Mouse (Mus musculus) forebrain, postnatal 0 days (tissue): Measurements from ENCODE around the gene Noxo1. TPM values are rescaled to one million over a fixed set of nuclear protein-coding genes. Genes with fewer than 3 reads are reported as not detected.

Source experiments
- ATAC-seq: fragments of 200-750 bp; cut with Nextera tagmentation; 2 replicates; pipeline ENCODE4 v1.8.0; 2017; ENCODE audit warnings: mild to moderate bottlenecking, moderate library complexity
- DNase-seq: peaks from one replicate; pipeline ENCODE4 v3.0.0-alpha.2; 2015
- H3K27ac ChIP-seq: fragments of 300-500 bp; sonication (generic); 2 replicates; pipeline ENCODE4 v1.5.1; 2014; ENCODE audit warnings: low read depth, mild to moderate bottlenecking, antibody characterized with exemption, low read length, moderate library complexity, mixed read lengths
- H3K27me3 ChIP-seq: fragments of 300-500 bp; sonication (generic); 2 replicates; pipeline ENCODE4 v1.6.1; 2014; ENCODE audit warnings: mild to moderate bottlenecking, low read length, mixed read lengths; ENCODE audit not compliant: insufficient read depth
- H3K36me3 ChIP-seq: fragments of 300-500 bp; sonication (generic); 2 replicates; pipeline ENCODE4 v1.6.1; 2014; ENCODE audit warnings: mild to moderate bottlenecking, moderate library complexity; ENCODE audit not compliant: insufficient read depth
- H3K4me1 ChIP-seq: fragments of 300-500 bp; sonication (generic); 2 replicates; pipeline ENCODE4 v1.6.1; 2014; ENCODE audit warnings: antibody characterized with exemption; ENCODE audit not compliant: insufficient read depth
- H3K4me2 ChIP-seq: fragments of 300-500 bp; sonication (generic); 2 replicates; pipeline ENCODE4 v1.6.1; 2014; ENCODE audit warnings: low read depth, mild to moderate bottlenecking, moderate library complexity
- H3K4me3 ChIP-seq: fragments of 300-500 bp; sonication (generic); 2 replicates; pipeline ENCODE4 v1.5.1; 2014; ENCODE audit warnings: low read depth, low read length, mixed read lengths
- H3K9ac ChIP-seq: fragments of 300-500 bp; sonication (generic); 2 replicates; pipeline ENCODE4 v1.6.1; 2014; ENCODE audit warnings: mild to moderate bottlenecking
- H3K9me3 ChIP-seq: fragments of 300-500 bp; sonication (generic); 2 replicates; pipeline ENCODE4 v1.6.1; 2016; ENCODE audit warnings: low read length
- CTCF ChIP-seq: sonication (generic); IDR thresholded peaks from 2 replicates; pipeline ENCODE4 v1.5.1; 2016; ENCODE audit warnings: antibody characterized with exemption, control low read depth, low read depth
- WGBS: fragments of 180-500 bp; shearing (Covaris S2); extraction: QIAGEN DNeasy Blood & Tissue Kit; methylation state at CpG from one replicate; pipeline ENCODE4 v1.1.7; 2014; 5-methylcytosine and 5-hydroxymethylcytosine counted together
- polyA plus RNA-seq: library from polyadenylated mRNA; unstranded; fragments of >200 nt; fragmentation: Nextera tagmentation; extraction: Ambion mirVana; gene quantifications from 2 replicates; pipeline ENCODE4 v1.2.1, GENCODE M21; 2015
- total RNA-seq: library from RNA; depleted of rRNA; stranded (reverse); fragments of >200 nt; gene quantifications from 2 replicates; pipeline ENCODE4 v1.2.3, GENCODE M21; 2014; rRNA removed

The Noxo1 gene
- 3.8 and 4.5 TPM in 2 replicates for total RNA-seq
- 1.4 and 2.5 TPM in 2 replicates for polyA plus RNA-seq

DNA sequence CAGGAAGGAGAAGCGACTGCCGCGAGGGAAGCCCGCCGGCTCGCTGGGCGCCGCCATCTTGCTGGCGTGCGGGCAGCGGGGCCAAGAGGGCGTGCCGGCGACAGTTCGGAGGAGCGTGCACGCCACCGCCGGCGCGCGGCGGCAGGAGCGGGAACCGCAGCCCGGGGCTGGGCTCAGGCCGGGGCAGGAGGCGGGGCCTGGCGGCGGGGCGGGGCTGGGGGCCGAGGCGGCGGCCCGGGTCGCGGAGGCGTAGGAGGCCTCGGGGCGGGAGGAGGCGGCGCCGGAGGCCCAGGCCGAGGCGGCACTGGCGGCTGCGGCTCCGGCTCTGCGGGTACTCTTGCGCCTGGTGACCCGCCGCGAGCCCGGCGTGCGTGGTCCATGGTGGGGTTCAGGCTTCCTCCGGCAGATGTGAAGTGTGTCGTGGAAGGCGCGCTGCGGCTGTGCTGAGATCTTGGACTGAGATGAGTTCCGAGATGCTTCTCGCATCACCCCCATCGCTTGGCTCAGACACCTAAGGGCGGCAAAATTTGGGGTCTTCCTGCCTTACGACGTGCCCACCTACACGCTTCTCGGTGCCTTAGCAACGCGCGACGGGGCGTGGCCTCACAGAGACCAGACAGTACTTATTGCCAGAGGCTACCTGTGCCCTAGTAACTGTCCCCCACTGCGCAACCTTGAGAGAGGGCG is at the start of gene Noxo1, which contains the start of gene Gfer:
Gene Noxo1 (plus strand): TSS at position 224 of the 687 bp plus-strand sequence.
Gene Gfer (minus strand): TSS at position 146 of the 687 bp plus-strand sequence.
- H3K9me3 ChIP-seq, result no peaks in the 10 kb centered on the region
- peak; percentile 87 for DNase-seq
- peak within 1 kb of the TSS; percentile 90 for H3K27ac ChIP-seq
- peak; percentile 48 for TF ChIP-seq CTCF
- ATAC-seq, result peak; percentile 96
- peak within 1 kb of the TSS; percentile 83 for H3K4me2 ChIP-seq
- H3K4me3 ChIP-seq, result peak within 1 kb of the TSS; percentile 76
- H3K27me3 ChIP-seq, result no peaks in the 10 kb centered on the region
- H3K9ac ChIP-seq, result peak within 1 kb of the TSS; percentile 79
- peaks cover 26% of the 10 kb centered on the region for H3K36me3 ChIP-seq
- peaks cover 11% of the 10 kb centered on the region; the same call in 1 of the 2 replicates for H3K4me1 ChIP-seq
- under 1% methylated on average over 63 of the region's 76 CpGs for whole genome bisulfite sequencing

- Histone ChIP-seq H3K9me3 (no peaks in the 10 kb centered on the region), H3K36me3 (no peaks in the 10 kb centered on the region), H3K27ac (no peak overlapping the region), H3K4me1 (peaks cover 4% of the 10 kb centered on the region; the same call in 1 of the 2 replicates), H3K4me3 (no peak overlapping the region), H3K9ac (no peak overlapping the region), H3K27me3 (no peaks in the 10 kb centered on the region), H3K4me2 (no peak overlapping the region)
- no peak for TF ChIP-seq CTCF
- 81% methylated on average over 4 of the region's 4 CpGs for WGBS
- DNase-seq, result no peak
- ATAC-seq, result no peak
Observed at GRCm38 (mm10) chr17:24646381-24646780, 49.7 kb upstream of the Noxo1 start.

GRCm38 (mm10) chr17:24647493-24647892 is 48.5 kb upstream of the Noxo1 start:
- 77% methylated on average over 11 of the region's 11 CpGs for WGBS
- Histone ChIP-seq H3K9me3 (no peaks in the 10 kb centered on the region), H3K4me1 (peaks cover 4% of the 10 kb centered on the region; the same call in 1 of the 2 replicates), H3K4me3 (no peak overlapping the region), H3K27ac (no peak overlapping the region), H3K9ac (no peak overlapping the region), H3K4me2 (no peak overlapping the region), H3K27me3 (no peaks in the 10 kb centered on the region), H3K36me3 (no peaks in the 10 kb centered on the region)
- ATAC-seq (no peak), DNase-seq (no peak)
- TF ChIP-seq CTCF, result no peak

DNA sequence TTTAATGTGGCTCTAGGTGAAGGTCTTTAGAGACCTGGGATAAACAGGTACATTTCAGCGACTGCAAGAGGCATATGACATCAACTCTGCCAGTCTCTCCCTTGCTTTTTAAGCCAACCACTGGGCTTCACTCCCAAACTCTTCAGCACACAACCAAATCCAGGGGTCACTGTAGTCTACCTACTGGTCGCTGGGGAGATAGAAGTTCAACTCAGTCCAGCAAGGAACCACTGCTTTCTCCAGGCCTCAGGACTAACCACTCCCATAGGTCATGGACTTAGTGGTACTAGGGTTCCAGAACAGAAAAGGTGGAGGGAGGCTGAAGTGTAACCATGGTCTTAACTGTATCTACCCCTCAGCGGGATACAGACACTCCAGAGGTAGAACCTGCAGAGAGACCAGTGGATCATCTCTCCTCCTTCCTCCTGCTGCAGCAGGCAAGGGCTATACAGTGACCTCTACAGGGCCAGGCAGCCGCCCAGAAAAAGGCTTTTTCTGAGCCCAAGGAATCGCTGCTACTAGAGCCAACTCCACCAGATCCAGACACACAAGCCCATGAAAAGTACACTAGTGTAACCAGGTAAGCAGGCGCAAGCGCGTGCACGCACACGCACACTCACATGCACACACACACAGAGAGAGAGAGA is 47.2 kb upstream of the Noxo1 start:
- Histone ChIP-seq H3K4me3 (peak overlapping the region; percentile 70), H3K27me3 (no peaks in the 10 kb centered on the region), H3K9ac (no peak overlapping the region), H3K4me1 (peaks cover 4% of the 10 kb centered on the region; the same call in 1 of the 2 replicates), H3K36me3 (no peaks in the 10 kb centered on the region), H3K9me3 (no peaks in the 10 kb centered on the region), H3K4me2 (peak overlapping the region; percentile 99), H3K27ac (no peak overlapping the region)
- WGBS, result 73% methylated on average over 10 of the region's 10 CpGs
- TF ChIP-seq CTCF, result peak; percentile 13; the same call in 1 of the 2 replicates
- no peak for DNase-seq
- ATAC-seq, result no peak

- ATAC-seq (peak; percentile 58), DNase-seq (peak; percentile 27)
- no peak for TF ChIP-seq CTCF
- Histone ChIP-seq H3K27ac (peak overlapping the region; percentile 57; the same call in 1 of the 2 replicates), H3K4me2 (peak overlapping the region; percentile 99), H3K36me3 (no peaks in the 10 kb centered on the region), H3K9ac (peak overlapping the region; percentile 76), H3K4me1 (peaks cover 4% of the 10 kb centered on the region; the same call in 1 of the 2 replicates), H3K4me3 (peak overlapping the region; percentile 70), H3K9me3 (no peaks in the 10 kb centered on the region), H3K27me3 (no peaks in the 10 kb centered on the region)
- WGBS, result 2% methylated on average over 35 of the region's 35 CpGs
Observed at GRCm38 (mm10) chr17:24649581-24650069, 46.4 kb upstream of the Noxo1 start.

DNA sequence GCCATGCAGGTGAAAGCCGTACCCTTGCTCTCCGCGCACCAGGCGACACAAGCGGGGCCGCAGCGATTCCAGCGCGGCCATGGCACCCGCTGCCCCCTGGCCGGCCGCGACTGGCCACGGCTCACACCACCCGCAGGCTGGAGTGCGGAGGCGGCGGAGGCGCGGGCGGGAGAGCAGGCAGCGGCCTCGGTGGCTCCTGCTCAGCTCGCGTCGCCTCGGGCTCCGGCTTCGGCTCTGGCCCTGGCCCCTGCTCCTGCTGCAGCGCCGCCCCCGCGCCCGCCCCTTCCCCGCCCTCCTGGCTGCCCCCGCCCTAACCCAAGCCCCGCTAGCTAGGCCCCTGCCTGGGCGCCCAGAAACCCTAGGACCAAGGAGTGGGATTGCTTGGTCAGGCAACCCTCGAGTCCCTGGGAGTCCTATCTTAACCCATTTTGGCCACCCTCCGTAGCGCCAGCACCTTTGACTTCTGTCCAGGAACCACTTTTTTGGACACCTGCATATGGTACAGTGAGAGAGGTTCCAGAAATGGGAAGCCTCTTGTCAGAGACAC is 45.9 kb upstream of the Noxo1 start, which contains the start of gene Slc9a3r2:
Gene Slc9a3r2 (minus strand): TSS at position 258 of the 547 bp plus-strand sequence.
- peak within 1 kb of the TSS; percentile 99 for H3K4me2 ChIP-seq
- DNase-seq (peak; percentile 44), ATAC-seq (peak; percentile 74)
- H3K36me3 ChIP-seq, result no peaks in the 10 kb centered on the region
- WGBS, result 3% methylated on average over 34 of the region's 41 CpGs
- H3K4me1 ChIP-seq, result peaks cover 4% of the 10 kb centered on the region; the same call in 1 of the 2 replicates
- TF ChIP-seq CTCF, result no peak
- peak within 1 kb of the TSS; percentile 70 for H3K4me3 ChIP-seq
- H3K27ac ChIP-seq, result peak within 1 kb of the TSS; percentile 57; the same call in 1 of the 2 replicates
- H3K9ac ChIP-seq, result peak within 1 kb of the TSS; percentile 76
- no peaks in the 10 kb centered on the region; the same call in 1 of the 2 replicates for H3K27me3 ChIP-seq
- no peaks in the 10 kb centered on the region for H3K9me3 ChIP-seq
